Mouse (Mus musculus): ENCODE measurements around the gene Plxdc1.

DNA sequence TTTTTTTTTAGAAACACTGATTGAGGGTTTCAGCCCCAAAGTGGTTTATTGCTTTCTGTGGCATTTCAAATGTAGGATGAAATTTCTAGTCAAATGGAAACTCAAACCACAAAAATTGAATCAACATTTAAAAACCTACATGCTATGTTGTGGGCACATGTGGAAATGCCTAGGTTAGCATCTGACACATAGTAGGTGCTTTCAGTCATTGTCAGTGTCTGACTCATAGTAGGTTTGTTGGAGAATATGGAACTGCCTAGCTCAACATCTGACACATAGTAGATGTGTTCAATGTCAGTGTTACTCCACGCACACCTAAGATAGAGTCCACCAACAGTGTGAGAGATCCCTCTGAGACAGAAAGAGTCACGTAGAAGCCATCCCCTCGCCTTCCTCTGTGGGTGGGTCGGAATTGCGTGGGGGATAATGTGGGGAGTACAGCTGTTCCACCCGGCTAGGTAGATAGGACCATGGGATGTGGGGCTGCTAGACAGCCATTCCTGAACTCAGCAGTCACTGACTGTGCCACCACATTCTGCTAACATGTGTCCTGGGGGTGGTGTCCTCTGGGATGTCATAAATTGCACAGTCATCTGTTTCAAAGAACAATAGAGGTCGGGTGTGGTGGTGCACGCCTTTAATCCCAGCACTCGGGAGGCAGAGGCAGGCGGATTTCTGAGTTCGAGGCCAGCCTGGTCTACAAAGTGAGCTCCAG is 77.5 kb downstream of the Plxdc1 start:
- TF ChIP-seq CTCF (IDR thresholded peaks at IDR 0.05; ENCODE audit: low read depth, low read length) = no peak
- no peak for TF ChIP-seq TAL1 (conservative IDR thresholded peaks at IDR 0.05; ENCODE audit: low read depth, low read length)
- TF ChIP-seq GATA1 (IDR thresholded peaks at IDR 0.05; ENCODE audit: borderline replicate concordance, low read length) = no peak

All from G1E (cell line).